Mouse (Mus musculus) stomach, postnatal 0 days (tissue): ENCODE results near the gene Cdh26.

Experiments used
- CTCF ChIP-seq: IDR thresholded peaks from 2 replicates; pipeline ENCODE4 v1.5.1; 2016; ENCODE audit warnings: antibody characterized with exemption, low read depth, mild to moderate bottlenecking, moderate library complexity
- EP300 ChIP-seq: optimal IDR thresholded peaks from 2 replicates; pipeline ENCODE3; 2016; ENCODE audit warnings: antibody characterized with exemption

GRCm38 (mm10) chr2:178488276-178488675 is 57.9 kb downstream of the Cdh26 start:
- TF ChIP-seq CTCF (no peak), EP300 (no peak)
